Mouse (Mus musculus) heart, postnatal 10 days (tissue): ENCODE data around the gene Fam184b. TPM values are rescaled to one million over a fixed set of nuclear protein-coding genes. Genes with fewer than 3 reads are reported as not detected.

ENCODE experiments used
- DNase-seq, 2 experiments: peaks; one replicate each; pipeline ENCODE4 v3.0.0; 2021
- intact Hi-C: fragments of 180-260 bp; cut with DNase I; formaldehyde crosslinking; loops from one replicate; pipeline ENCODE4 v1.15.1; 2025
- total RNA-seq, 2 experiments: library from RNA; stranded (reverse); gene quantifications; 2 replicates each; pipeline ENCODE4 v1.2.3; 2021

Gene Fam184b
- total RNA-seq, 2 experiments from 2014 or later, result 0.10 to 0.12 TPM

- no peak for DNase-seq
- intact Hi-C loops, result no loop called here
Observed at GRCm38 (mm10) chr5:45621511-45621910, 17.9 kb downstream of the Fam184b start.

- intact Hi-C loops, result no loop called here
- no peak for DNase-seq
Observed at GRCm38 (mm10) chr5:45599056-45599455, 40.4 kb downstream of the Fam184b start.

- no peak for DNase-seq
- intact Hi-C loops, result no loop called here
Observed at GRCm38 (mm10) chr5:45595363-45596039, 43.9 kb downstream of the Fam184b start.

GRCm38 (mm10) chr5:45593276-45593675 lies 46.1 kb downstream of the Fam184b start:
- intact Hi-C loops, result no loop called here
- no peak for DNase-seq

GRCm38 (mm10) chr5:45590094-45590493 lies 49.3 kb downstream of the Fam184b start:
- intact Hi-C loops, result no loop called here
- no peak for DNase-seq

- DNase-seq, result no peak
- intact Hi-C loops, result no loop called here
Observed at GRCm38 (mm10) chr5:45584601-45585000, 54.8 kb downstream of the Fam184b start.

- intact Hi-C loops, result no loop called here
- no peak for DNase-seq
Observed at GRCm38 (mm10) chr5:45580279-45580678, 59.1 kb downstream of the Fam184b start.

GRCm38 (mm10) chr5:45577376-45577775 lies 62.0 kb downstream of the Fam184b start:
- intact Hi-C loops, result no loop called here
- DNase-seq, result peak; percentile 8 to 24

GRCm38 (mm10) chr5:45576716-45577115 lies 62.7 kb downstream of the Fam184b start:
- intact Hi-C loops, result no loop called here
- DNase-seq, result no peak

GRCm38 (mm10) chr5:45572816-45573215 lies 66.6 kb downstream of the Fam184b start:
- intact Hi-C loops, result no loop called here

GRCm38 (mm10) chr5:45565829-45566228 lies 73.6 kb downstream of the Fam184b start:
- intact Hi-C loops, result no loop called here
- DNase-seq, result no peak

More at GRCm38 (mm10) chr5:45572816-45573215, 66.6 kb downstream of the Fam184b start:
- no peak for DNase-seq

- intact Hi-C loops, result no loop called here
- DNase-seq, result no peak
Observed at GRCm38 (mm10) chr5:45564054-45564453, 75.4 kb downstream of the Fam184b start.

GRCm38 (mm10) chr5:45549586-45549985 lies 89.8 kb downstream of the Fam184b start:
- DNase-seq, result no peak
- intact Hi-C loops, result no loop called here

- DNase-seq, result no peak
- intact Hi-C loops, result no loop called here
Observed at GRCm38 (mm10) chr5:45543374-45543773, 96.0 kb downstream of the Fam184b start.

- intact Hi-C loops, result no loop called here
Observed at GRCm38 (mm10) chr5:45539502-45539901, 99.9 kb downstream of the Fam184b start.

GRCm38 (mm10) chr5:45535177-45535576 lies 104.2 kb downstream of the Fam184b start:
- intact Hi-C loops, result loop anchor here (2.0 kb wide), 1 partner anchor 134 kb away; the partner anchor contains the start of gene Ncapg
- no peak for DNase-seq

More at GRCm38 (mm10) chr5:45539502-45539901, 99.9 kb downstream of the Fam184b start:
- no peak for DNase-seq

- DNase-seq, result peak; percentile 49 to 61
- intact Hi-C loops, result loop anchor here (1.0 to 2.0 kb wide), 2 partner anchors 60 to 134 kb away; partner anchors contain the start of gene Ncapg
Observed at GRCm38 (mm10) chr5:45534319-45535098, 104.9 kb downstream of the Fam184b start.

GRCm38 (mm10) chr5:45529696-45530095 lies 109.7 kb downstream of the Fam184b start:
- peak; percentile 11 to 20 for DNase-seq
- intact Hi-C loops, result no loop called here

- intact Hi-C loops, result no loop called here
- no peak for DNase-seq
Observed at GRCm38 (mm10) chr5:45526338-45526737, 113.1 kb downstream of the Fam184b start.

- no peak for DNase-seq
- intact Hi-C loops, result no loop called here
Observed at GRCm38 (mm10) chr5:45525101-45525500, 114.3 kb downstream of the Fam184b start.

GRCm38 (mm10) chr5:45521601-45522000 lies 117.8 kb downstream of the Fam184b start:
- no peak for DNase-seq
- intact Hi-C loops, result loop anchor here (2.0 to 5.0 kb wide), 3 partner anchors 29 to 146 kb away; partner anchors contain the start of genes Lap3 and Ncapg

- intact Hi-C loops, result loop anchor here (2.0 to 5.0 kb wide), 3 partner anchors 28 to 147 kb away; partner anchors contain the start of genes Lap3 and Ncapg
- no peak for DNase-seq
Observed at GRCm38 (mm10) chr5:45520809-45521110, 118.7 kb downstream of the Fam184b start.
